Mouse (Mus musculus): ENCODE data around the gene Aars2. TPM values are rescaled to one million over a fixed set of nuclear protein-coding genes. Genes with fewer than 3 reads are reported as not detected.

Aars2 gene
- total and polyA plus RNA-seq, 3 experiments: 12.4 to 23.1 (median 17.5) TPM

DNA sequence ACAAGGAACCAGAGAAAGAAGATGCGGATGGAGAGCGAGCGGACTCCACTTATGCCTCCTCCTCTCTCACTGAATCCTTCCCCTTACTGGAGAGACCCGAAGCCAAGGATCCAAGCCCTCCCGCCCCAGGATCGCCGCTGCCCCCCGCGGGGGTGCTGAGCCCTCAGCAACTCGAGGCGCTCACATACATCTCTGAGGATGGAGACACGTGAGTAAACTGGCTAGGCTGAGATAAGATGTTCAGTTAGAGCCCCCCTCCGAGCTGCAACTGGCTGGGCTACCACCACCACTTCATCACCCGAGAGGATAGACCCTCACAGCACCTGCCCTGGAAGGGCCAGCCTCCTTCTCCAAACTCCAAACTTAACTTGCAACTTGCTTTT is 49.5 kb downstream of the Aars2 start:
- Histone ChIP-seq H3K4me3 (replicated peaks in 1 of 3; ENCODE audit: low read depth in 2 of 3, low read length in 2 of 3, poor library complexity in 1 of 3) (peak overlapping the region; percentile 90 to 100 (median 99)), H3K4me2 (ENCODE audit: insufficient read depth, low read depth, poor library complexity, severe bottlenecking) (peak overlapping the region; percentile 55; the same call in 1 of the 2 replicates), H3K9me3 (replicated peaks; ENCODE audit: low read length) (no peaks in the 10 kb centered on the region), H3K79me2 (replicated peaks; ENCODE audit: control insufficient read depth, extremely low read depth, insufficient read depth, poor library complexity, severe bottlenecking) (peaks cover 41% of the 10 kb centered on the region), H3K27ac (ENCODE audit: insufficient read depth, low read depth) (peak overlapping the region; percentile 99), H3K9ac (ENCODE audit: insufficient read depth, low read depth) (peak overlapping the region; percentile 99), H3K4me1 (ENCODE audit: control insufficient read depth in 1 of 2, insufficient read depth in 2 of 2) (peaks cover 22 to 52% of the 10 kb centered on the region in 2 experiments), H3K36me3 (replicated peaks in 1 of 2; ENCODE audit: control insufficient read depth in 1 of 2, insufficient read depth in 1 of 2, low read length in 1 of 2) (peaks cover 25 to 44% of the 10 kb centered on the region in 2 experiments), H3K27me3 (replicated peaks) (no peaks in the 10 kb centered on the region)
- in situ Hi-C loops (cut with MboI; ENCODE audit: low pct_ligation_motif_present, low pct_unique_long_range_greater_than_20kb, low sequenced_read_pairs): loop anchor here (5.0 kb wide), 1 partner anchor 79 kb away; the partner anchor contains the start of gene Spats1
- DNase-seq (ENCODE audit: extremely low read depth): no peak
- dilution Hi-C loops (cut with MboI; ENCODE audit: extremely low pct_ligation_motif_present, extremely low pct_unique_long_range_greater_than_20kb, low sequenced_read_pairs): no loop called here
- TF ChIP-seq MAX (IDR thresholded peaks at IDR 0.05; ENCODE audit: low read length): 0 out of 2 replicates have a peak, but pooled peaks have one; percentile 13
- no peak for TF ChIP-seq JUND (conservative IDR thresholded peaks at IDR 0.05; ENCODE audit: low read depth, low read length)
- TF ChIP-seq CHD2 (IDR thresholded peaks at IDR 0.05; ENCODE audit: low read length): no peak
- TF ChIP-seq BHLHE40 (IDR thresholded peaks at IDR 0.05; ENCODE audit: low read depth, low read length): peak; percentile 6; the same call in 1 of the 2 replicates

DNA sequence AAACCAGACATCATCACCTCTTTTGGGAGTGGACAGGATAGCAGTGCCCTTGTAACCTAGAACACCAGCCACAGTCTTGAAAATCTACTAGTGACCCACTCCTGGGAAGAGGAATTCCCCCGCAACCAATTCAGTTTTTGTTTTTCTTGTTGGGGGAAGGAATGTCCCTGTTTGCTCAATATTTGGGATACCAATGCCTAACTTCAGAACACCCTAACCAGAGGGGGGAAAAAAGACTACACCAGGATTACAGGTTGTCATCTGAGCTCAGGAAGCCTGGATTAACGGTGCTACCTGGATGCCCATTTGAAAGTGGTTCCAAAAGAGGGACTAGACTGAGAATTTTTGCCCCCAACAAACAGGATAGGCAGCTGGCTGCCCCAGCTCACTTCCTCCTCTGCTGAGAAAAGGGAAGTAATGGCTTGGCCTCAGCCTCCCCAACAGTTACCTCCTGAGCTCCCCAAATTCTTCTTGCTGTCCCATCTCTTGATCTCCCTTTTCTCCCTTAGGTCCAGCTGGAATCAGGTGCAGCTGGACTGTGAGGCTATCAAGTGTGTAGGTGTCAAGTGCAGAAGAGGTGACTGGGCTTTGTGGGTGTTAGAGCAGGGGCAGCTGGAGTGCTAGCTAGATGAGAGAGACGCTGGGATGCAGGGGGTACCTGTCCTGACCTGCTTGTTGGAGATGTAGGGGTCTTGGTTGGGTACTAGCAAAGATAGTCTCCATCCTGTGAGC is 50.0 kb downstream of the Aars2 start:
- Histone ChIP-seq H3K9me3 (replicated peaks; ENCODE audit: low read length) (no peaks in the 10 kb centered on the region), H3K4me3 (replicated peaks in 1 of 3; ENCODE audit: low read depth in 2 of 3, low read length in 2 of 3, poor library complexity in 1 of 3) (peak overlapping the region; percentile 90 to 100 (median 99)), H3K79me2 (replicated peaks; ENCODE audit: control insufficient read depth, extremely low read depth, insufficient read depth, poor library complexity, severe bottlenecking) (peaks cover 41% of the 10 kb centered on the region), H3K36me3 (replicated peaks in 1 of 2; ENCODE audit: control insufficient read depth in 1 of 2, insufficient read depth in 1 of 2, low read length in 1 of 2) (peaks cover 27 to 48% of the 10 kb centered on the region in 2 experiments), H3K27me3 (replicated peaks) (no peaks in the 10 kb centered on the region), H3K9ac (ENCODE audit: insufficient read depth, low read depth) (peak overlapping the region; percentile 99), H3K27ac (ENCODE audit: insufficient read depth, low read depth) (peak overlapping the region; percentile 99), H3K4me1 (ENCODE audit: control insufficient read depth in 1 of 2, insufficient read depth in 2 of 2) (peaks cover 20 to 50% of the 10 kb centered on the region in 2 experiments), H3K4me2 (ENCODE audit: insufficient read depth, low read depth, poor library complexity, severe bottlenecking) (peak overlapping the region; percentile 55; the same call in 1 of the 2 replicates)
- dilution Hi-C loops (cut with MboI; ENCODE audit: extremely low pct_ligation_motif_present, extremely low pct_unique_long_range_greater_than_20kb, low sequenced_read_pairs) (no loop called here), in situ Hi-C loops (cut with MboI; ENCODE audit: low pct_ligation_motif_present, low pct_unique_long_range_greater_than_20kb, low sequenced_read_pairs) (loop anchor here (5.0 kb wide), 1 partner anchor 79 kb away; the partner anchor contains the start of gene Spats1)
- TF ChIP-seq TCF12 (IDR thresholded peaks at IDR 0.05; ENCODE audit: low read depth, low read length) (no peak), USF2 (conservative IDR thresholded peaks at IDR 0.05; ENCODE audit: low read depth, low read length) (no peak), E2F4 (IDR thresholded peaks at IDR 0.05; ENCODE audit: insufficient replicate concordance, low read depth, low read length) (no peak), EP300 (IDR thresholded peaks at IDR 0.05; ENCODE audit: low read length) (0 out of 2 replicates have a peak, but pooled peaks have one; percentile 19), MEF2A (IDR thresholded peaks at IDR 0.05; ENCODE audit: borderline replicate concordance, low read depth, low read length) (no peak), MAFK (IDR thresholded peaks at IDR 0.05; ENCODE audit: insufficient replicate concordance, low read length) (no peak), CHD1 (IDR thresholded peaks at IDR 0.05; ENCODE audit: low read depth, low read length) (peak; percentile 91), PAX5 (IDR thresholded peaks at IDR 0.05; ENCODE audit: low read length) (no peak), IRF4 (IDR thresholded peaks at IDR 0.05; ENCODE audit: low read depth, low read length) (no peak), CHD2 (IDR thresholded peaks at IDR 0.05; ENCODE audit: low read length) (no peak), POLR2AphosphoS2 (IDR thresholded peaks at IDR 0.05; ENCODE audit: low read depth, low read length) (no peak), TBP (conservative IDR thresholded peaks at IDR 0.05; ENCODE audit: low read depth, low read length) (no peak), BHLHE40 (IDR thresholded peaks at IDR 0.05; ENCODE audit: low read depth, low read length) (no peak), NRF1 (IDR thresholded peaks at IDR 0.05; ENCODE audit: low read depth, low read length) (no peak), MAX (IDR thresholded peaks at IDR 0.05; ENCODE audit: low read length) (no peak), ZKSCAN1 (IDR thresholded peaks at IDR 0.05; ENCODE audit: borderline replicate concordance, low read depth, low read length) (no peak), JUN (IDR thresholded peaks at IDR 0.05; ENCODE audit: insufficient read depth, low read depth, low read length) (no peak), SMC3 (IDR thresholded peaks at IDR 0.05; ENCODE audit: low read depth, low read length) (no peak), UBTF (IDR thresholded peaks at IDR 0.05; ENCODE audit: low read depth, low read length) (0 out of 2 replicates have a peak, but pooled peaks have one; percentile 10), HCFC1 (IDR thresholded peaks at IDR 0.05; ENCODE audit: low read depth, low read length) (no peak), RCOR1 (conservative IDR thresholded peaks at IDR 0.05; ENCODE audit: low read depth, low read length) (no peak), ZMIZ1 (IDR thresholded peaks at IDR 0.05; ENCODE audit: low read depth, low read length) (no peak; the same call in 1 of the 2 replicates)
- DNase-seq (ENCODE audit: extremely low read depth): no peak
